Mouse (Mus musculus) gastrocnemius, postnatal 25 days (tissue): Measurements from ENCODE around the gene Hsf2bp. TPM values are rescaled to one million over a fixed set of nuclear protein-coding genes. Genes with fewer than 3 reads are reported as not detected.
A peak's percentile ranks its signal among the peaks of the same experiment; 100 is the strongest.
"Not testable (repeated sequence)": the region's sequence is repeated elsewhere in the genome, so short reads cannot be mapped to it uniquely, and the experiment has no call there.

Experiments
- DNase-seq: peaks from one replicate; pipeline ENCODE4 v3.0.0; 2022
- long read RNA-seq, 2 experiments: library from polyadenylated mRNA; stranded (forward); transcript quantifications; one replicate each; pipeline ENCODE4 v2.0.0; 2021
- total RNA-seq, 2 experiments: library from RNA; stranded (reverse); gene quantifications; 1 replicate in 1 of 2; 2 replicates in 1 of 2; pipeline ENCODE4 v1.2.3; 2021

Hsf2bp gene
- under 1 TPM; 0.92 to 0.99 TPM for total RNA-seq
- long read RNA-seq, experiment 1, partial matches to known transcripts, result 0 of 4 reads
- long read RNA-seq, experiment 1, other reads (novel, unspliced or antisense), result 3 of 4 reads
- long read RNA-seq, experiment 2, result 0 reads

- DNase-seq, result peak; percentile 71
Measured at GRCm38 (mm10) chr17:32035609-32036508, at the start of gene Hsf2bp, which contains the start of gene Rrp1b. TSS of gene Hsf2bp (minus strand) at chr17:32036349. TSS of gene Rrp1b (plus strand) at chr17:32036100.

- no peak for DNase-seq
Measured at GRCm38 (mm10) chr17:32083351-32083750, 47.2 kb upstream of the Hsf2bp start.

- DNase-seq, result peak; percentile 44
Measured at GRCm38 (mm10) chr17:32075164-32075563, 39.0 kb upstream of the Hsf2bp start.

GRCm38 (mm10) chr17:32074658-32075057 is 38.5 kb upstream of the Hsf2bp start:
- DNase-seq, result no peak

GRCm38 (mm10) chr17:32073359-32073758 is 37.2 kb upstream of the Hsf2bp start:
- DNase-seq, result peak; percentile 71

GRCm38 (mm10) chr17:32068810-32069209 is 32.7 kb upstream of the Hsf2bp start:
- DNase-seq, result no peak

GRCm38 (mm10) chr17:32068381-32068780 is 32.2 kb upstream of the Hsf2bp start:
- DNase-seq, result no peak

GRCm38 (mm10) chr17:32067541-32067940 is 31.4 kb upstream of the Hsf2bp start:
- DNase-seq, result no peak

- not testable (repeated sequence) for DNase-seq
Measured at GRCm38 (mm10) chr17:32064762-32065161, 28.6 kb upstream of the Hsf2bp start.

- no peak for DNase-seq
Measured at GRCm38 (mm10) chr17:32063654-32064053, 27.5 kb upstream of the Hsf2bp start.

- no peak for DNase-seq
Measured at GRCm38 (mm10) chr17:32061219-32061618, 25.1 kb upstream of the Hsf2bp start.

- no peak for DNase-seq
Measured at GRCm38 (mm10) chr17:32059084-32059483, 22.9 kb upstream of the Hsf2bp start.

- DNase-seq, result no peak
Measured at GRCm38 (mm10) chr17:32057843-32058242, 21.7 kb upstream of the Hsf2bp start.

- no peak for DNase-seq
Measured at GRCm38 (mm10) chr17:32053677-32054076, 17.5 kb upstream of the Hsf2bp start.

GRCm38 (mm10) chr17:32052237-32053080 is 16.3 kb upstream of the Hsf2bp start:
- DNase-seq, result no peak

GRCm38 (mm10) chr17:32050609-32051008 is 14.5 kb upstream of the Hsf2bp start:
- no peak for DNase-seq

GRCm38 (mm10) chr17:32049914-32050313 is 13.8 kb upstream of the Hsf2bp start:
- DNase-seq, result no peak

- DNase-seq, result no peak
Measured at GRCm38 (mm10) chr17:32048351-32048750, 12.2 kb upstream of the Hsf2bp start.

GRCm38 (mm10) chr17:32046541-32046940 is 10.4 kb upstream of the Hsf2bp start:
- DNase-seq, result no peak

- DNase-seq, result no peak
Measured at GRCm38 (mm10) chr17:32040263-32040662, 4.1 kb upstream of the Hsf2bp start.

- no peak for DNase-seq
Measured at GRCm38 (mm10) chr17:32036509-32037438, 625 bp upstream of the Hsf2bp start.
